Mouse (Mus musculus): ENCODE data around the gene Clstn2.

DNA sequence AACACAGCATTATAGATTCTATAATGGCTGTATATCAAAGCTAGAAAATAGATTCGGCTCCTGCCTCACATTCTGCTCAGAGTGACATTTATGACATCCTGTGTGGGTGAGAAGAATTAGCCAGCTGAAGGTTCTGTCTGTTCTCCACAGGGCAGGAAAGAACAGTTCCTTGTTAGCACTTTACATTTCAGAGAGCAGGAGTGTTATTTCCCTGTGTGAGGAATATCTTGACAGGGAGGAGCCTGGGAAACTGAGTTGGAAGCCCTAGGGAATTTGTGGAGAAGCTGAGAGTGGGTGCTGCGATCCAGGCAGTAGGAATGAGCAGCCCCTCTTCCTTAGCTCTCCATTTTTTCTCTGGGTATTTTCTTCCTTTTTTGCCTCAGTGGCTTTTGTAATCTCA, 286.4 kb downstream of the Clstn2 start:
- TF ChIP-seq CTCF (IDR thresholded peaks at IDR 0.05; ENCODE audit: low read depth, low read length) (no peak), POLR2A (IDR thresholded peaks at IDR 0.05; ENCODE audit: borderline replicate concordance, low read depth, low read length) (no peak)
